Mouse (Mus musculus): ENCODE data around the gene Cfap100.

Gene Cfap100

GRCm38 (mm10) chr6:90428380-90428974 lies at the start of gene Cfap100:
Cfap100 (minus strand) TSS chr6:90428797.
- peak; percentile 80 for DNase-seq

GRCm38 (mm10) chr6:90476941-90477518 lies 48.4 kb upstream of the Cfap100 start:
- DNase-seq: peak; percentile 91

DNA sequence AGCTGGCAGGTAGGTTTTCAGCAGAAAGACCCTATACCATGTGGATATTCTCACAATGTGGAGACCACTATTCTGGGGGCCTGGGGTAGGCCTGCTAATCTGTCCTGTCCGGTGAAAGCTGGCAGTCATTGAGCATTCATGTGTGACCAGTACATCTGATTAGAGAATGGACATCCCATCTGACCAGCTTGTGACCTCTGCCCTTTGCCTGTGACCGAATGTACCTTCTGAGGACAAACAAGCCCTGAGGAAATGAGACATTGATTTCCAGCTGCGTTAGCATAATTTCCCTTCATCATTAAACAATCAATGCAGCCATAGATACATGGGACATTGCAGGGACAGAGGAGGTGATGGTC lies 47.2 kb upstream of the Cfap100 start:
- DNase-seq: peak; percentile 83

DNA sequence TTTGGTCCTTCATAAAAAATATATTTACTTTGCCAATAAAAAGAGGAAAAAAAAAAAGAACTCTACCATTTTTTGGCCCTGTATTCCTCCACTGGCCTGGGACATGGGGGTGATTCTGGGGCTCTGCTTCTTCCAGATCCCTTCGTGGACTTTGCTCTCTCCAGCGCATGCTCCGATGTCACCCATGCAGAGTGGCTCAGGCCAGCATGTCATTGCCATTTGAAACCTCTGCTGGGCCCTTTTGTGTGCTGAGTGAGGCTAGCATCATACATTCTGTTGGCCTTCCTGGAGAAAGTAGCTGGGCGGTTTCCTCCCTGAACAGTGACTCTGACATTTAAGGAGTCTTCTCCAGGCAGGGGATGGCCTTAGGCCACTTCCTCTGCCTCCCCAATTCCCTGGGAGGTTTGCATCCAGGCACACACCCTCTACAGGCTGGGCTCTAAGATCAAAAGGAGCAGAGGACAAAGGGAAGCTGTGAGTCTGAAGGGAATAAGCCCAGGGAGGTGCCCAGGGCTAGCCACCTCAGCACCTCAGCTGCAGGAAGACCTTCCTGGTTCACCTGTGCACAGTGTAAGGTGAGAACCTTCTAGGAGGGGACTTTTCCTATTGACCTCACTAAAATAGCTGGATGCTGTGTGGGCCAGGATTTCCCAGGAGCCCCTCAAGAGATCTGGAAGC lies 46.7 kb upstream of the Cfap100 start:
- DNase-seq: peak; percentile 60

- DNase-seq: no peak
Measured at GRCm38 (mm10) chr6:90474361-90474750, 45.8 kb upstream of the Cfap100 start.

- DNase-seq: no peak
Measured at GRCm38 (mm10) chr6:90473630-90474360, 45.2 kb upstream of the Cfap100 start.

- DNase-seq: no peak
Measured at GRCm38 (mm10) chr6:90472697-90473096, 44.1 kb upstream of the Cfap100 start.

GRCm38 (mm10) chr6:90472079-90472478 lies 43.5 kb upstream of the Cfap100 start:
- no peak for DNase-seq

GRCm38 (mm10) chr6:90470947-90471541 lies 42.4 kb upstream of the Cfap100 start:
- DNase-seq: peak; percentile 51

GRCm38 (mm10) chr6:90470255-90470654 lies 41.7 kb upstream of the Cfap100 start:
- no peak for DNase-seq

GRCm38 (mm10) chr6:90469041-90469440 lies 40.4 kb upstream of the Cfap100 start:
- peak; percentile 42 for DNase-seq

- DNase-seq: no peak
Measured at GRCm38 (mm10) chr6:90468216-90468615, 39.6 kb upstream of the Cfap100 start.

DNA sequence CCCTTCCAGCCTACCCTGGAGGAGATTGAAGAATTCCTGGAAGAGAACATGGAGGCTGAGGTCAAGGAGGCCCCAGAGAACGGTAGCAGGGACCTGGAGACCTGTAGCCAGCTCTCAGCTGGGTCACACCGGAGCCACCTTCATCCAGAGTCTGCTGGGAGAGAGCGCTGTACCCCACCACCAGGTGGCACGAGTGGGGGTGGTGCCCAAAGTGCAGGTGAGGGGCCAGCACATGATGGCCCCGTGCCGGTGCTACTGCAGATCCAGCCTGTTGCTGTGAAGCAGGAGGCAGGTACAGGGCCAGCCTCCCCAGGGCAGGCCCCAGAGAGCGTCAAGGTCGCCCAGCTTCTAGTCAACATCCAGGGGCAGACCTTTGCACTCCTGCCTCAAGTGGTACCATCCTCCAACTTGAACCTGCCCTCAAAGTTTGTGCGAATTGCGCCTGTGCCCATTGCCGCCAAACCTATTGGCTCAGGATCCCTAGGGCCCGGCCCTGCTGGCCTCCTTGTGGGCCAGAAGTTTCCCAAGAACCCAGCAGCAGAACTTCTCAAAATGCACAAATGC lies 38.3 kb upstream of the Cfap100 start:
- DNase-seq: peak; percentile 83

DNA sequence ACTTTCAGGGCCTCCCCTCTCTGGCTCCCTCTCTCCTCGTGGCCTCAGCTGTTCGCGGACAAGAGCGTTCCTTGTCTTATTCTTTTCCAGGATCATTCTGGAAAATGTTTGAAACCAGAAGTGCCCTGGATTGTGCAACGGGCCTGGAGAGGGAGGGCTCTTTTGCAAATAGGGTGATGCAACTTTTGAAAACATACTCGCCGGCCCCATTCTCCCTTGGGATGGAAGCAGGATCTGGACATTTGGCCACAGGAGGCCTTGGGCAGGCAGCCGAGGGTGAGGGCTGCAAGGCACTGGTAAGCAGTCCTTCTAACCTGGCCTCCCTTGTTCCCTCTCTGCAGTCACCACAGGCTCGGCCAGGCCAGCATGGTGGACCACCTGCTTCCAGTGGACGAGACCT lies 37.5 kb upstream of the Cfap100 start:
- DNase-seq: peak; percentile 56

DNA sequence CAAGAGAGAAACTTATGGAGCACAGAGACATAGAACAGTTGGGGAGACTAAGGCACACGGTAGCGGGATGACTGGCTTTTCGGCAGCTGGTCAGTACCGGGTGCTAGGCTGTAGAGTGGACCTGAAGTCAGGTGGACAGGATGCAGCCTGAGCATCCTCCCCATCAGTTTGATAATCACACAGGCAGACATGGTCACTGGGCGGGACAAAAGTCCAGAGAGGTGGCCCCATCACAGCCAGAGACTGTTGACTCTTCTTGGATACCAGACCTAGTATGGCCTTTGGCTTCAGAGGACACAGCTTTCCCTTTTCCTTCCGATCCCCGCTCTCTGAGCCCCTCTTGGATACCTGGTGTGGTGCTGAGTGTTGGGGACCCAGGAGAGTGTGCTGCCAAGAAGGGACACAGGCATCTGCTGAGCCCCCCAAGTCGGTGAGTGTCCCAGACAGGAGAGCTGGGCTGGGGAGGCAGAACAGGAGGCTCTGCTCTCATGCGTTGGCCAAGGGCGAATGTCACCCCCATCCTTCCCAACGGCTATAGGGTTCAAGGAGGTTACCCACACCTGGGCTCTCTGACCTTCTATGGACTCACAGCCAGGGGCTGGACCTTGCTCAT lies 36.5 kb upstream of the Cfap100 start:
- peak; percentile 31 for DNase-seq

GRCm38 (mm10) chr6:90463890-90464421 lies 35.4 kb upstream of the Cfap100 start:
- no peak for DNase-seq

- DNase-seq: peak; percentile 99
Measured at GRCm38 (mm10) chr6:90463228-90463862, 34.7 kb upstream of the Cfap100 start.

DNA sequence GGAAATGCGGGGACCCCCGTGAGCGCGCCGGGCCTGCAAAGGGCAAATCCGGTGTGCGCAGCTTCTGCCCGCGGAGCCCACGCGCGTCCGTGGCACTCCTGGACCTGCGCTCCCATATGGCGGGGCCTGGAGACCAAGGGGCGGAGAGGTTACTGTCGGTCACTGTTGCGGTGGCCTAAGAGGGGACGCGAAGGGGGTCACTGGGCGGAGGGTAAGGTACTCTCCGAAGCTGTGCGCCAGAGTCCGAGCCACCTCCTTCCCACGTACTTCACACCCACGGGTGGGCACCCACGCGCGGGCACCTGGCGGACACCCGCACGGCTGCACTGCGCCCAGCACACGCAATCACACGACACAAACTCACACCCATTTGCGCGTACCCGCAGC lies 34.2 kb upstream of the Cfap100 start:
- DNase-seq: peak; percentile 48

DNA sequence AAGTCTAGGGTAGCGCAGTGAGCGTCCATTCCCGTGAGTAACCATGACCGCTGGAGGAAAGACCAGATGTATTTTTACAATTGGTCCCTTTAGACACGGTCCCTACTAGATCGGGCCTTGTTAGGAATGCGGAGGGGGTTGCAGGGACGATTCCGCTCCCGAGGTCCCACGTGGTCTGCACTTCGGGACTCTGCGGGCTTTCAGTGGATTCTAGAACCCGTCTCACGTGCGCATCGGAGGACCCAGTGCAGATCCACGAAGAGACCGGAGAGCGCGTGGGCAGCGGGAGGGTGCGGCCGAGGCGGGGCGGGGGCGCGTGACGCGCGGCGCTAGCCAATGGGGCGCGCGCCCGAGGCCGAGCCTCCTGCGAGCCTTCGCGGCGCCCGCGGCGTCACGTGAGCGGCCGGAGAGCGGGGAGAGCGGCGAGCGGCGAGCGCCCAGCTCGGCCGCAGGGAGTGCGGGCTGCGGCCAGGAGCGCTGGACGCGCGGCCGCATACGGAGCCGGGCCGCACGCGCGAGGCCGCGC lies 33.6 kb upstream of the Cfap100 start, which contains the start of gene Klf15:
Gene Klf15, plus strand, starts transcription at position 396 of the 526 bp plus-strand sequence.
- peak; percentile 90 for DNase-seq

DNA sequence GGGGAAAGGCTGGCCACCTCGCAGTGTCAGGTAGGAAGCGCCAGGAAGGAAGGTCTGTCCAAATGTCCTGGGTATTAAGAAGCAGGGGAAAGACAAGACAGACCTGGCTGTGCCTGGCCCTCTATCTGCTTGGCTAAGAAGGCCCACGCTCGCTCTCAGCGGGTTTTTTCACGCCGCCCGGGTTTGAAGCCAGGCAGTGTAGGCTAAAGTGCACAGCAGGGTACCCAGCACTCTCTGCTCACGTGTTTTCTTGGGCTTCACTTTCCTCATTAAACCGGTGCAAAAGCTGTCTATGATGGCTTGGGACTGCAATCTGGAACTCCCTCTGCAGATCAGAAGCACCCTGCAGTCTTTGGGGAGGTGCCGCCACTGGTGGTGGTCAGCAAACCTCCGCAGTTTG lies 33.2 kb upstream of the Cfap100 start:
- peak; percentile 55 for DNase-seq

GRCm38 (mm10) chr6:90461181-90461580 lies 32.6 kb upstream of the Cfap100 start:
- peak; percentile 55 for DNase-seq
